Mouse (Mus musculus) spleen, postnatal 36 days (tissue): ENCODE results near the gene Olfr47.
"Not testable (repeated sequence)": the region's sequence is repeated elsewhere in the genome, so short reads cannot be mapped to it uniquely, and the experiment has no call there.

Source experiments
- DNase-seq, 2 experiments: peaks; one replicate each; pipeline ENCODE4 v3.0.0; 2022; ENCODE audit warnings: low spot score in 2 of 2, mixed read lengths in 1 of 2

Gene Olfr47

GRCm38 (mm10) chr6:43231255-43231654 is at the start of gene Olfr47:
Gene Olfr47, plus strand, starts transcription at chr6:43231529.
- DNase-seq = not testable (repeated sequence)

DNA sequence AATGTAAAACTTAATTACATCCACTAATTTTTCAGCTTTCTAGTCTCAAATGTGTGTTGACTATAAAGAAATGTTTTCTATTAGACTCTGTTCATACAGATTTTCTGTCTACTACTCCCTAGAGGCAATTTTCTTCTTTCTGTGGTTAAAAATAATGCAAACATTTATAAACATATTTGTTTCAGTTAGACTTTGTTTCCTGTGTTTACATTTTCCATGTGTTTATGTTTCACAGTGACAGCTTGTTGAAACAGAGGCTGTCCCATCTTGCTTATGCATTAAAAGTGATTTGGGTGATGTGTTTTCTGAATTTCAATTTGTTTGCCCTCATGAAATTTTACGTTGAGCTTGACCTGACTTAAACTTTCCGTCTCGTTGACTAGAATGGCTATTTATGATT is 40.3 kb upstream of the Olfr47 start:
- DNase-seq = no peak

GRCm38 (mm10) chr6:43196781-43197180 is 34.5 kb upstream of the Olfr47 start, which contains the start of gene Olfr435:
Gene Olfr435, plus strand, starts transcription at chr6:43197146.
- no peak for DNase-seq

DNA sequence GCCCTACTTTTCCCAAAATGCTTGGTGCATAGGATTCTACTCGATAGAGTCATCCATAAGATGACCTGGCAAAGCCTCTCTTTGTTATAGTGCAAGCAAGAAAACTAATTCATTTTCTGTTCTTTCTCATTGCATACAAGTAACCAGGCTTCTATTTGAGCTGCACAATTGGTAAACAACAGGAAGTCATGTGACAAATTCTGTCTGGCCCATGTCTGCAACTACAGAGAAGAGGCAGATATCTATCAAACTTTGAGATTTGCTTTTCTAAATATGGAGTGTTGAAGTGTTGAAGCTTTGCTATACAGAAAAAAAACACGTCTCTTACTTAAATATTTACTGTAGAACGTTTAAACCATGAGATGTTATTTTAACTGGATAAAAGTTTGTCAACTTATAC is 33.2 kb upstream of the Olfr47 start:
- no peak for DNase-seq

DNA sequence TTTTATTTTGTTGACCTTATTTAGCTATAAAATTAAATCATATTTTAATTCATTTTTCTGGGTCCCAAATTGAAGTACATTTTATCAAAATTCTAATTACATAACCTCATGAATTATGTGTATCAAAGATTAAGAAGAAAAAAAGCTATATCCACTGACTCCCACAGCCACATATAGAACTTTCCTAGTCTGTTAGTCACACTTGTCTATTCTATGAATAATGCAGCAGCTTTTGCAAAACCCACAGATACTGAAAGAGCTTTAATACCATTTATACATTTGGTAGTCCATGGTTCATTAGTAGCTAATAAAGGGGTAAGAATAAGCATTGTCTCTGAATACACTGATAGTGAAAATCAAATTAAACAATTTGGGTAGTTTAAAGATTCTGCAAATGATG is 28.5 kb upstream of the Olfr47 start:
- DNase-seq = no peak

GRCm38 (mm10) chr6:43205355-43205754 is 26.0 kb upstream of the Olfr47 start:
- no peak for DNase-seq

- DNase-seq = not testable (repeated sequence)
Observed at GRCm38 (mm10) chr6:43212873-43213272, 18.5 kb upstream of the Olfr47 start, which contains the start of gene Olfr434. Gene Olfr434, plus strand, starts transcription at chr6:43213021.

GRCm38 (mm10) chr6:43242061-43242460 is 10.7 kb downstream of the Olfr47 start:
- DNase-seq = no peak

GRCm38 (mm10) chr6:43247396-43247795 is 16.1 kb downstream of the Olfr47 start:
- no peak for DNase-seq

DNA sequence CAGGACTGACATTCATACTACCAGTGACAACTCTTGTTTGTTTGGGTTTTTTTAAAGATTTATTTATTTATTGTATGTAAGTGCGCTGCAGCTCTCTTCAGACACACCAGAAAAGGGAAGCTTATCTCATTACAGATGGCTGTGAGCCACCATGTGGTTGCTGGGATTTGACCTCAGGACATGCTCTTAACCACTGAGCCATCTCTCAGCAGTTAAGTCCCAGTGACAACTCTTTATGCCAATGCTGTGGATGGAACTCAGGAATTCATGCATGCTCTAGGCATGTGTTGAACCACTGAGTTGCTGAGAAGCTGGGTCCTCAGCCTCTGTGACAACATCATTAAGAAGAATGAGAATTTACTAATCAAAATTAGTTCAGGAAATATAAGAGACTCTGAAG is 21.7 kb downstream of the Olfr47 start:
- DNase-seq = no peak

GRCm38 (mm10) chr6:43254193-43254926 is 23.0 kb downstream of the Olfr47 start:
- no peak for DNase-seq

DNA sequence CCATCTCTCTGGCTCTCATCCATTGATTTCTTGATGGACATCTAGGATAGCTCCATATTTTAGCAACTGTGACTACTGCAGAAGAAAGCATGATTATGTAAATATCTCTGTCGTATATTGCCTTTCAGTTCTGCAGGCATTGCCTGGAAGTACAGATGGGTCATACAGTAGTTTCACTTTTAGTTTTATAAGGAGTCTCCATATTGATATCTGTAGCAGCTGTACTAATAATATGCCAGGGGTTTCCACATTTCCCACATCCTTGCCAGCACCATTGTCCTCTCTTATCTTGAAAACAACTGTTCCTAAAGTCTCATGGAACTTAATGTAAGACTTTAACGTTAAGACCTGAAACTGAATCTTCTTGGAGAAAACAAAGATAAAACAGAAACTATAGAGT is 29.4 kb downstream of the Olfr47 start:
- no peak for DNase-seq

- DNase-seq = peak in 1 of 2 experiments; percentile 3
Observed at GRCm38 (mm10) chr6:43265363-43266041, 34.2 kb downstream of the Olfr47 start, which contains the start of gene Arhgef5. Gene Arhgef5, plus strand, starts transcription at chr6:43265582.

- no peak for DNase-seq
Observed at GRCm38 (mm10) chr6:43266356-43266755, 35.0 kb downstream of the Olfr47 start.

DNA sequence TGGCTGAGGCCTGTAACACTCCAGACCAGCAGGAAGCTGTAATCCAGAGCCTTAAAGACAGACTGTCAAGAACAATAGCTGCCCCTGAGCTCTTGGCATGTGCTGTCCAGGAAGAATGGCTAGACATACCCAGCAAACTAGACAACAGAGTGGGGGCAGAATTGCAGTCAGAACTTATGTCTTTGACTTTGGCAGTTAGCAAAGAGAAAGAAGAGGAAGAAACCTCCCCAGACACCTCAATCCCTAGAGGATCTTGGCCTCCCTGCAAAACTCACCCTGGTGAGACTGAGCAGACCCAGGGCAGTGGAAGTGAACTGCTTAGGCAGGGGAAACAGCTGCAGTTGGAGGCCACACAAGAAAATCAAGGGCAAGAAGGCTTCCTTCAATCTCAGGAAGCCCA is 41.3 kb downstream of the Olfr47 start:
- DNase-seq = no peak

DNA sequence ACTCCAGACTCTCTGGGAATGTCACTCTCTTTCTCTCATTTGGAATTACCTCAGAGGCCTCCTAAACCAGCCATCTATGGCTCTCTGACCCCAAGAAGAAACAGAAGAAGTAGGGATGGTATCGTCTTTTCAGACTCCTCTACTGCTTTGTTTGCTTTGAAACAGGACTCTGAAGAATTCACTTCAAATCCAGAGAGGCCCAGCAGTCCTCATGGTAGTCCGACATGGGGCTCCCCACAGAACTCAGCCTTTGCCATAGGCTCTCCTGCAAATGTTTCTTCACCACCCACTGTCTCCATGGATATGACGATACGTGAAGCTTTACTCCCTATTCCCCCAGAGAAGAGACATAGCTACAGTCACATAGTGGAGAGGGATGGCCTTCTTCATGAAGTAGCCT is 42.8 kb downstream of the Olfr47 start:
- no peak for DNase-seq

GRCm38 (mm10) chr6:43278247-43278646 is 46.9 kb downstream of the Olfr47 start:
- DNase-seq = no peak

DNA sequence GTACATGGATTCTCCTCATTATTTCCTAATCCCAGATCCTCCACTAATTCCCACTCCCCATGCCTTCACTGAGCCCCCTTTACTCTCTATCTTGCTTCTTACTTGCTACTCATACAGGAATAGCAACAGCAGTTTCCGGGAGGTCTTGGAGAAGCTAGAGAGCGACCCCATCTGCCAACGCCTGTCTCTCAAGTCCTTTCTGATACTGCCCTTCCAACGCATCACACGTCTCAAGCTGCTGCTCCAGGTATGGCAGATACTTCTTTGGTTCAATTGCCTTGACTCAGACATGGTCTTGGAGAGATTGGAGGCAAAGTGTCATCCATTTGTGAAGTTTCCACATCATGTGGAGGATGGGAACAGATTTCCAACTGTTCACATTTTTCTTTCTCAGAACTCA is 49.2 kb downstream of the Olfr47 start:
- no peak for DNase-seq
